Mouse (Mus musculus): ENCODE data around the gene Proser1. TPM values are rescaled to one million over a fixed set of nuclear protein-coding genes. Genes with fewer than 3 reads are reported as not detected.

Proser1 gene
- polyA plus RNA-seq, 1 experiment: 78.9 TPM

- peaks cover 3% of the 10 kb centered on the region for H3K36me3 ChIP-seq (ENCODE audit: control insufficient read depth, insufficient read depth, low read length)
- WGBS: 2% methylated on average over 9 of the region's 9 CpGs
- no peak for DNase-seq
- H3K27ac ChIP-seq (ENCODE audit: control insufficient read depth, insufficient read depth, low read length): peak overlapping the region; percentile 65; the same call in 1 of the 2 replicates
- H3K4me1 ChIP-seq (replicated peaks; ENCODE audit: control insufficient read depth, insufficient read depth, low read length): peaks cover 15% of the 10 kb centered on the region
- TF ChIP-seq CTCF (IDR thresholded peaks at IDR 0.05; ENCODE audit: borderline replicate concordance, control insufficient read depth, extremely low read depth, insufficient read depth, low read length, poor library complexity) (no peak), POLR2A (IDR thresholded peaks at IDR 0.05; ENCODE audit: control insufficient read depth, extremely low read depth, insufficient read depth, low read length, poor library complexity) (no peak)
- H3K4me3 ChIP-seq (ENCODE audit: control insufficient read depth, insufficient read depth, low read length): peak overlapping the region; percentile 66
- no peaks in the 10 kb centered on the region for H3K27me3 ChIP-seq (ENCODE audit: control insufficient read depth, insufficient read depth, low read length)
Observed at GRCm38 (mm10) chr3:53462701-53463045, 793 bp upstream of the Proser1 start.

DNA sequence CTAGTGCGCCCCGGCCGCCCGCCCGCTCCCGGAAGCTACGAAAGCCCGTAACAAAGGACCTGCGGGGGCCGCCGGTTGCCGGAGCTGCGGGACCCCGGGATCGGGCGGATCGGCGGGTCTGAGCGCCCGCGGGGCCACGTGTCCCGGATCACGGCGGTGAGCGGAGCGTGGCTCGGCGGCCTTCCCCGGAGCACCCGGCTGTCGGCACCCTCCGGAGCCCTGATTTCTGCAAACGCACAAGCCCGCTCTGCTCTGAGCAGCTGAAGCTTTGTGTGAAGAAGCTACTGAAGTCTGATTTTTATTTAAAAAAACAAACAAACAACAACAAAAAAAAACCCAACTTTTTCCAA, 274 bp downstream of the Proser1 start:
- no peaks in the 10 kb centered on the region for H3K36me3 ChIP-seq (ENCODE audit: control insufficient read depth, insufficient read depth, low read length)
- under 1% methylated on average over 35 of the region's 35 CpGs for WGBS
- H3K4me3 ChIP-seq (ENCODE audit: control insufficient read depth, insufficient read depth, low read length): peak overlapping the region; percentile 66
- H3K27me3 ChIP-seq (ENCODE audit: control insufficient read depth, insufficient read depth, low read length): no peaks in the 10 kb centered on the region
- H3K4me1 ChIP-seq (replicated peaks; ENCODE audit: control insufficient read depth, insufficient read depth, low read length): peaks cover 15% of the 10 kb centered on the region
- TF ChIP-seq CTCF (IDR thresholded peaks at IDR 0.05; ENCODE audit: borderline replicate concordance, control insufficient read depth, extremely low read depth, insufficient read depth, low read length, poor library complexity) (no peak), POLR2A (IDR thresholded peaks at IDR 0.05; ENCODE audit: control insufficient read depth, extremely low read depth, insufficient read depth, low read length, poor library complexity) (peak; percentile 43; the same call in 1 of the 2 replicates)
- no peak overlapping the region for H3K27ac ChIP-seq (ENCODE audit: control insufficient read depth, insufficient read depth, low read length)
- DNase-seq: no peak

- H3K36me3 ChIP-seq (ENCODE audit: control insufficient read depth, insufficient read depth, low read length): no peaks in the 10 kb centered on the region
- DNase-seq: no peak
- no peaks in the 10 kb centered on the region for H3K27me3 ChIP-seq (ENCODE audit: control insufficient read depth, insufficient read depth, low read length)
- TF ChIP-seq CTCF (IDR thresholded peaks at IDR 0.05; ENCODE audit: borderline replicate concordance, control insufficient read depth, extremely low read depth, insufficient read depth, low read length, poor library complexity): no peak
- no peak for TF ChIP-seq POLR2A (IDR thresholded peaks at IDR 0.05; ENCODE audit: control insufficient read depth, extremely low read depth, insufficient read depth, low read length, poor library complexity)
- H3K27ac ChIP-seq (ENCODE audit: control insufficient read depth, insufficient read depth, low read length): no peak overlapping the region
- peak overlapping the region; percentile 66 for H3K4me3 ChIP-seq (ENCODE audit: control insufficient read depth, insufficient read depth, low read length)
- peaks cover 15% of the 10 kb centered on the region for H3K4me1 ChIP-seq (replicated peaks; ENCODE audit: control insufficient read depth, insufficient read depth, low read length)
- under 1% methylated on average over 20 of the region's 20 CpGs for WGBS
Observed at GRCm38 (mm10) chr3:53464146-53464698, 756 bp downstream of the Proser1 start.

GRCm38 (mm10) chr3:53465330-53465729, 1.9 kb downstream of the Proser1 start:
- DNase-seq: no peak
- 60% methylated on average over 6 of the region's 6 CpGs for WGBS

DNA sequence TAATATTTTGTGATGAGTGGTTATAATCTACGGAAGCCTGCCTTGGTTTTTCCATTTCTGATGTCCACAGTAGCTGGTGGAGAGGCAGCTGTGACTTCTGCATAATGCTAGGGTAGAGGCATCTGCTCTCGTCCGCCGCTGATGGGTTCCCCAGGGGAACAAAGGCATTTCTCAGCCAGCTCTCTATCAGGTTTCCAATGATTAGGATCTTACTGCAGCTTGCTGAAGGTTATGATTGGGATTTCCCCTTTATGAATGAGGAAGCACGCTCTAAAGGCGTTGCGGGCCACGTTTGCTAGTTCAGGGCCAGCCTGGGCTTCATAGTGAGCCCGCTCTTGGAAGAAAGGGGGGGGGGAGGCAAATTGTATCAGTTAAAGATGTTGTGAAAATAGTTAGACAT, 3.0 kb downstream of the Proser1 start:
- Histone ChIP-seq H3K36me3 (ENCODE audit: control insufficient read depth, insufficient read depth, low read length) (peaks cover 10% of the 10 kb centered on the region; the same call in 1 of the 2 replicates), H3K27ac (ENCODE audit: control insufficient read depth, insufficient read depth, low read length) (no peak overlapping the region), H3K27me3 (ENCODE audit: control insufficient read depth, insufficient read depth, low read length) (no peaks in the 10 kb centered on the region), H3K4me1 (replicated peaks; ENCODE audit: control insufficient read depth, insufficient read depth, low read length) (peaks cover 15% of the 10 kb centered on the region), H3K4me3 (ENCODE audit: control insufficient read depth, insufficient read depth, low read length) (no peak overlapping the region)
- no peak for TF ChIP-seq POLR2A (IDR thresholded peaks at IDR 0.05; ENCODE audit: control insufficient read depth, extremely low read depth, insufficient read depth, low read length, poor library complexity)
- no peak for TF ChIP-seq CTCF (IDR thresholded peaks at IDR 0.05; ENCODE audit: borderline replicate concordance, control insufficient read depth, extremely low read depth, insufficient read depth, low read length, poor library complexity)
- DNase-seq: no peak
- 77% methylated on average over 9 of the region's 9 CpGs for WGBS

More at GRCm38 (mm10) chr3:53465330-53465729, 1.9 kb downstream of the Proser1 start:
- Histone ChIP-seq H3K27me3 (ENCODE audit: control insufficient read depth, insufficient read depth, low read length) (no peaks in the 10 kb centered on the region), H3K36me3 (ENCODE audit: control insufficient read depth, insufficient read depth, low read length) (0 out of 2 replicates have a peak, but pooled peaks cover 4% of the 10 kb centered on the region), H3K4me3 (ENCODE audit: control insufficient read depth, insufficient read depth, low read length) (no peak overlapping the region), H3K4me1 (replicated peaks; ENCODE audit: control insufficient read depth, insufficient read depth, low read length) (peaks cover 15% of the 10 kb centered on the region), H3K27ac (ENCODE audit: control insufficient read depth, insufficient read depth, low read length) (no peak overlapping the region)
- TF ChIP-seq CTCF (IDR thresholded peaks at IDR 0.05; ENCODE audit: borderline replicate concordance, control insufficient read depth, extremely low read depth, insufficient read depth, low read length, poor library complexity): no peak
- no peak for TF ChIP-seq POLR2A (IDR thresholded peaks at IDR 0.05; ENCODE audit: control insufficient read depth, extremely low read depth, insufficient read depth, low read length, poor library complexity)

DNA sequence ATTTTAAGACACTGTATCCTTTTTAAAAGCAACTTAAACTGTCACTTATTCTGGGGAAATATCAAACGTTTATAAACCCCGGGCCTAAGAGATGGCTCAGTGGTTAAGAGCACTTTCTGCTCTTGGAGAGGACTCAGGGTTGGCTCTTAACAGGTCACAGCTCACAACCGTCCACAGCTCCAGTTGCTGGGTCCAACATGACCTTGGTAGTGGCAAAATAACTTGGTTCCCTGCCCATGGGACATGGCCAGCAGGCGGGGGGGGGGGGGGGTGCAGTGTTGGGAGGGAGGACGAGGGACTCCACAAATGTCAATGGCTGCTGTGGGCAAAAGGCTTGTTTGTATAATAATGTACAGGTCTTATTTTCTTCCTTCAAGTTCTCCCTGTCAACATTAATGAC, 3.9 kb downstream of the Proser1 start:
- TF ChIP-seq POLR2A (IDR thresholded peaks at IDR 0.05; ENCODE audit: control insufficient read depth, extremely low read depth, insufficient read depth, low read length, poor library complexity) (no peak), CTCF (IDR thresholded peaks at IDR 0.05; ENCODE audit: borderline replicate concordance, control insufficient read depth, extremely low read depth, insufficient read depth, low read length, poor library complexity) (no peak)
- no peak for DNase-seq
- H3K36me3 ChIP-seq (ENCODE audit: control insufficient read depth, insufficient read depth, low read length): peaks cover 19% of the 10 kb centered on the region
- H3K4me3 ChIP-seq (ENCODE audit: control insufficient read depth, insufficient read depth, low read length): no peak overlapping the region
- H3K4me1 ChIP-seq (replicated peaks; ENCODE audit: control insufficient read depth, insufficient read depth, low read length): peaks cover 15% of the 10 kb centered on the region
- no peaks in the 10 kb centered on the region for H3K27me3 ChIP-seq (ENCODE audit: control insufficient read depth, insufficient read depth, low read length)
- H3K27ac ChIP-seq (ENCODE audit: control insufficient read depth, insufficient read depth, low read length): no peak overlapping the region
- WGBS: 91% methylated on average over 5 of the region's 5 CpGs

GRCm38 (mm10) chr3:53469650-53470049, 6.2 kb downstream of the Proser1 start:
- no peak for DNase-seq
- peaks cover 40% of the 10 kb centered on the region for H3K36me3 ChIP-seq (ENCODE audit: control insufficient read depth, insufficient read depth, low read length)
- peaks cover 12% of the 10 kb centered on the region for H3K4me1 ChIP-seq (replicated peaks; ENCODE audit: control insufficient read depth, insufficient read depth, low read length)
- no peak for TF ChIP-seq CTCF (IDR thresholded peaks at IDR 0.05; ENCODE audit: borderline replicate concordance, control insufficient read depth, extremely low read depth, insufficient read depth, low read length, poor library complexity)
- TF ChIP-seq POLR2A (IDR thresholded peaks at IDR 0.05; ENCODE audit: control insufficient read depth, extremely low read depth, insufficient read depth, low read length, poor library complexity): no peak
- H3K27me3 ChIP-seq (ENCODE audit: control insufficient read depth, insufficient read depth, low read length): no peaks in the 10 kb centered on the region
- no peak overlapping the region for H3K4me3 ChIP-seq (ENCODE audit: control insufficient read depth, insufficient read depth, low read length)
- 96% methylated on average over 5 of the region's 5 CpGs for WGBS
- H3K27ac ChIP-seq (ENCODE audit: control insufficient read depth, insufficient read depth, low read length): no peak overlapping the region
